9 mouse cellular contexts compared by ENCODE assay signal in the genomic region with DNA sequence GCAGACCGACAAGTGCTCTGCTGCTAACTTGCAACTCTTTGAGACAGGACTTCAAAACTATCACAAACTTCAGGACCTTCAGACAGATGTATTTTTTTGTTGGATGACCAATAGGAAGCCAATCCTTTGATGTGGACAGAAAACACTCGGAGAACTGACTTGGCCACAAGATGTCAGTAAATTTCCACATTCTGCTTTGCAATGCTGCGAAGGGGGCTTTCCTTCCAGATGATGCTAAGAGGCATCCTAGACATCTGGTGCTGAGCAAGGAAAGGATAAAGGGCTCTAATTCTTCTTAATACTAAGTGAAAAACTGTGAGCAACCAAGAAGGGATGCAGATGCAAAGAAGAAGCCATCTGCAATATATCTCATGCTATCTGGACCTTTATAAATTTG. TPM values are rescaled to one million over a fixed set of nuclear protein-coding genes. Genes with fewer than 3 reads are reported as not detected.
A peak's percentile ranks its signal among the peaks of the same experiment; 100 is the strongest.
DNase-seq lines count a peak whose midpoint lies in the region; ATAC-seq and TF ChIP-seq lines count a peak whose summit lies in the region.
"Had no signal": no experiment of that assay in that cellular context is flagged by ENCODE, and none has a peak within 500 bp of the region (broad histone marks: within the 10 kb centered on the region; RNA-seq: fewer than 3 reads in every experiment).

No protein-coding gene starts in this region.

- intact Hi-C loops in left cerebral cortex, postnatal 10 days (cut with DNase I): loop anchor here (10.0 kb wide), 1 partner anchor 780 kb away; no protein-coding TSS in a partner anchor

- peaks cover 4% of the 10 kb centered on the region for H3K4me1 ChIP-seq in forebrain, embryonic 10.5 days
- H3K4me1 ChIP-seq: embryonic facial prominence, embryonic 15.5 days had no signal

- POLR2A ChIA-PET in Patski (lab: Charles Lee): no interaction called here

- 52% methylated on average over 3 of the region's 3 CpGs for WGBS in forebrain, embryonic 10.5 days

- peak; percentile 18 for ATAC-seq in Patski

- no peaks in the 10 kb centered on the region for H3K27me3 ChIP-seq in Patski
- no peaks in the 10 kb centered on the region for H3K27me3 ChIP-seq in forebrain, embryonic 10.5 days (ENCODE audit: poor library complexity, severe bottlenecking)
- H3K27me3 ChIP-seq: embryonic facial prominence, embryonic 15.5 days had no signal

- in situ Hi-C loops in Patski (cut with MboI; ENCODE audit: low pct_unique_long_range_greater_than_20kb): loop anchor here (10.0 kb wide), 1 partner anchor 720 kb away; no protein-coding TSS in a partner anchor

- CTCF ChIA-PET in Patski (lab: Charles Lee): no interaction called here

- peaks cover 6% of the 10 kb centered on the region; the same call in 1 of the 2 replicates for H3K9me3 ChIP-seq in forebrain, embryonic 10.5 days
- H3K9me3 ChIP-seq: embryonic facial prominence, embryonic 15.5 days had no signal

- no peaks in the 10 kb centered on the region for H3K36me3 ChIP-seq in forebrain, embryonic 10.5 days (replicated peaks)
- H3K36me3 ChIP-seq: embryonic facial prominence, embryonic 15.5 days had no signal

- no peak overlapping the region for H3K4me3 ChIP-seq in forebrain, embryonic 10.5 days
- H3K4me3 ChIP-seq: embryonic facial prominence, embryonic 15.5 days had no signal

- DNase-seq in left cerebral cortex, postnatal 10 days (ENCODE audit: extremely low spot score in 1 of 2, low spot score in 2 of 2): peak; percentile 22 to 38
- no peak for DNase-seq in left cerebral cortex, adult 18-20 months (ENCODE audit: low spot score in 2 of 2)
- no peak for DNase-seq in Patski (ENCODE audit: low read depth, low spot score)
- peak; percentile 44 for DNase-seq in forebrain, embryonic 10.5 days (ENCODE audit: extremely low spot score, low spot score)
- DNase-seq in lung, postnatal 10 days: peak; percentile 66
- DNase-seq in thymus, postnatal 36 days: no peak
- DNase-seq in cerebellum, adult 8-10 months: no peak
- no peak for DNase-seq in gastrocnemius, postnatal 25 days

- no peak overlapping the region for H3K27ac ChIP-seq in forebrain, embryonic 10.5 days
- H3K27ac ChIP-seq: embryonic facial prominence, embryonic 15.5 days had no signal

- peak; percentile 69 for TF ChIP-seq CTCF in Patski (IDR thresholded peaks at IDR 0.05)

RNA-seq across cellular contexts. Expression of gene 4930453N24Rik, which starts 16.2 kb away (rescaled TPM):
- total RNA-seq in left cerebral cortex, postnatal 10 days (2021): 10 to 100 TPM; 18.6 to 20.3 TPM
- total RNA-seq in left cerebral cortex, adult 18-20 months (2021): 10 to 100 TPM; 22.7 to 24.8 TPM
- polyA plus RNA-seq in Patski (2021): 25.8 TPM
- 30.3 and 36.3 TPM in 2 replicates for polyA plus RNA-seq in forebrain, embryonic 10.5 days (2016; fragmentation: Nextera tagmentation; extraction: Ambion mirVana)
- 10 to 100 TPM; 34.0 to 38.6 TPM for total RNA-seq in gastrocnemius, postnatal 25 days (2021)

Comparison
In these comparisons a context has a peak if more than half of its experiments do, and no peak if none do; other contexts are left out.
1. DNase-seq: peak in left cerebral cortex, postnatal 10 days (2 of 2), forebrain, embryonic 10.5 days (single experiment) and lung, postnatal 10 days (single experiment); none in left cerebral cortex, adult 18-20 months (0 of 2), Patski (single experiment), thymus, postnatal 36 days (0 of 2), cerebellum, adult 8-10 months (single experiment) and gastrocnemius, postnatal 25 days (single experiment).